Mouse (Mus musculus) small intestine, adult 2 months (tissue): Measurements from ENCODE around the gene Camkk2. TPM values are rescaled to one million over a fixed set of nuclear protein-coding genes. Genes with fewer than 3 reads are reported as not detected.
A peak's percentile ranks its signal among the peaks of the same experiment; 100 is the strongest.

Experiments
- H3K27ac ChIP-seq: fragments of 200-500 bp; 2 replicates; pipeline ENCODE4 v1.5.1; 2012; ENCODE audit warnings: low read depth, low read length, control low read depth, inconsistent platforms; ENCODE audit not compliant: insufficient read depth
- H3K27me3 ChIP-seq: fragments of 200-500 bp; 2 replicates; pipeline ENCODE4 v1.6.1; 2012; ENCODE audit warnings: mild to moderate bottlenecking, moderate library complexity, low read length, inconsistent platforms; ENCODE audit not compliant: control insufficient read depth, insufficient read depth
- H3K36me3 ChIP-seq: fragments of 200-500 bp; 2 replicates; pipeline ENCODE4 v1.6.1; 2012; ENCODE audit warnings: mild to moderate bottlenecking, low read length, control low read depth, inconsistent platforms; ENCODE audit not compliant: control insufficient read depth, insufficient read depth
- H3K4me1 ChIP-seq: fragments of 200-500 bp; 2 replicates; pipeline ENCODE4 v1.6.1; 2012; ENCODE audit warnings: low read length, inconsistent platforms, mixed read lengths; ENCODE audit not compliant: control insufficient read depth, insufficient read depth, insufficient read length
- H3K4me3 ChIP-seq: fragments of 200-500 bp; 2 replicates; pipeline ENCODE4 v1.5.1; 2012; ENCODE audit warnings: low read depth, mild to moderate bottlenecking, control low read depth, inconsistent platforms, low read length, moderate library complexity
- CTCF ChIP-seq: fragments of 200-500 bp; IDR thresholded peaks from 2 replicates; pipeline ENCODE4 v1.5.1; 2012; ENCODE audit warnings: low read depth, mild to moderate bottlenecking, control low read depth, inconsistent platforms, low read length, moderate library complexity, mixed read lengths; ENCODE audit not compliant: insufficient replicate concordance, insufficient read length; ENCODE audit errors: extremely low read depth
- POLR2A ChIP-seq: fragments of 200-500 bp; IDR thresholded peaks from 2 replicates; pipeline ENCODE4 v1.6.1; 2012; ENCODE audit warnings: low read depth, mild to moderate bottlenecking, control low read depth, inconsistent platforms, low read length, moderate library complexity
- WGBS: fragments of 180-500 bp; shearing (Covaris S2); methylation state at CpG from one replicate; pipeline ENCODE4 v1.1.7; 2018; 5-methylcytosine and 5-hydroxymethylcytosine counted together
- polyA plus RNA-seq: library from polyadenylated mRNA; depleted of rRNA; stranded (reverse); fragments of >200 nt; gene quantifications from 2 replicates; pipeline ENCODE4 v1.2.3, GENCODE M21; 2012

The Camkk2 gene
- polyA plus RNA-seq, 1 experiment: 6.8 TPM

- H3K27me3 ChIP-seq: no peaks in the 10 kb centered on the region
- no peak overlapping the region for H3K27ac ChIP-seq
- no peaks in the 10 kb centered on the region for H3K4me1 ChIP-seq
- H3K4me3 ChIP-seq: no peak overlapping the region
- peaks cover 38% of the 10 kb centered on the region for H3K36me3 ChIP-seq
- 78% methylated on average over 3 of the region's 3 CpGs for WGBS
- no peak for TF ChIP-seq CTCF
Observed at GRCm38 (mm10) chr5:122812699-122813098, 33.5 kb upstream of the Camkk2 start.

DNA sequence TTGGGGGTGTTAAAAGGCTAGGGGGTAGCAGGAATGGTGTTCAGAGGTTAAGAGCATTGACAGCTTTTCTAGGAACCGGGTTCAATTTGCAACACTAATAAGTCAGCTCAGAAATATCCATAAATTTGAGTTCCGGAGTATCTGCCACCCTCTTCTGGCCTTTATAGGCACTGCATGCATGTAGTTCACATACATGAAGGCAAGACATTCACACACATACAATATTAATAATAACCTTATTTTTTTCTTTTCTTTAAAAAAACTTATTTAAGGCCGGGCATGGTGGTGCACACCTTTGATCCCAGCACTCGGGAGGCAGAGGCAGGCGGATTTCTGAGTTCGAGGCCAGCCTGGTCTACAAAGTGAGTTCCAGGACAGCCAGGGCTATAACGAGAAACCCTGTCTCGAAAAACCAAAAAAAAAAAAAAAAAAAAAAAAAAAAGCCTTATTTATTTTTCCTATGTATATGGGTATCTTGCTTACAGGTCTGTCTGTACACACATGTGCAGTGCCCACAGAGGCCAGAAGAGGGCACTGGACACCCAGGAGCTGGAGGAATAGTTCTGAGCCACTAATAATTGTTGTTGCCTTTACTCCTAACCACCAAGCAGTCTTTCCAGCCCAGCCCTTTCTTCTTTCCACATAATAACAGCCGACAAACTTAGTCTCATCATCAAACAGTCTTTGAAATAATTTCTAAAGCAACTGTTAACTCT lies 32.3 kb upstream of the Camkk2 start:
- H3K27ac ChIP-seq: no peak overlapping the region
- H3K36me3 ChIP-seq: peaks cover 36% of the 10 kb centered on the region
- H3K27me3 ChIP-seq: no peaks in the 10 kb centered on the region
- no peak overlapping the region for H3K4me3 ChIP-seq
- TF ChIP-seq CTCF (peak; percentile 77; the same call in 1 of the 2 replicates), POLR2A (no peak)
- 81% methylated on average over 9 of the region's 9 CpGs for WGBS
- no peaks in the 10 kb centered on the region for H3K4me1 ChIP-seq

GRCm38 (mm10) chr5:122805503-122805902 lies 26.3 kb upstream of the Camkk2 start:
- TF ChIP-seq CTCF (no peak), POLR2A (no peak)
- Histone ChIP-seq H3K36me3 (peaks cover 32% of the 10 kb centered on the region), H3K4me1 (peaks cover 13% of the 10 kb centered on the region), H3K4me3 (no peak overlapping the region), H3K27ac (no peak overlapping the region), H3K27me3 (no peaks in the 10 kb centered on the region)
- WGBS: 62% methylated on average over 3 of the region's 3 CpGs

- H3K27ac ChIP-seq: peak overlapping the region; percentile 23; the same call in 1 of the 2 replicates
- TF ChIP-seq POLR2A (no peak), CTCF (0 out of 2 replicates have a peak, but pooled peaks have one; percentile 8)
- peaks cover 34% of the 10 kb centered on the region for H3K36me3 ChIP-seq
- 37% methylated on average over 9 of the region's 9 CpGs for WGBS
- H3K4me3 ChIP-seq: no peak overlapping the region
- no peaks in the 10 kb centered on the region for H3K27me3 ChIP-seq
- peaks cover 34% of the 10 kb centered on the region for H3K4me1 ChIP-seq
Observed at GRCm38 (mm10) chr5:122802706-122803105, 23.5 kb upstream of the Camkk2 start.

GRCm38 (mm10) chr5:122801684-122802083 lies 22.5 kb upstream of the Camkk2 start:
- 74% methylated on average over 8 of the region's 8 CpGs for WGBS
- peak overlapping the region; percentile 10; the same call in 1 of the 2 replicates for H3K27ac ChIP-seq
- H3K36me3 ChIP-seq: peaks cover 33% of the 10 kb centered on the region
- no peak overlapping the region for H3K4me3 ChIP-seq
- no peaks in the 10 kb centered on the region for H3K27me3 ChIP-seq
- peaks cover 36% of the 10 kb centered on the region for H3K4me1 ChIP-seq
- TF ChIP-seq CTCF (no peak), POLR2A (no peak)

DNA sequence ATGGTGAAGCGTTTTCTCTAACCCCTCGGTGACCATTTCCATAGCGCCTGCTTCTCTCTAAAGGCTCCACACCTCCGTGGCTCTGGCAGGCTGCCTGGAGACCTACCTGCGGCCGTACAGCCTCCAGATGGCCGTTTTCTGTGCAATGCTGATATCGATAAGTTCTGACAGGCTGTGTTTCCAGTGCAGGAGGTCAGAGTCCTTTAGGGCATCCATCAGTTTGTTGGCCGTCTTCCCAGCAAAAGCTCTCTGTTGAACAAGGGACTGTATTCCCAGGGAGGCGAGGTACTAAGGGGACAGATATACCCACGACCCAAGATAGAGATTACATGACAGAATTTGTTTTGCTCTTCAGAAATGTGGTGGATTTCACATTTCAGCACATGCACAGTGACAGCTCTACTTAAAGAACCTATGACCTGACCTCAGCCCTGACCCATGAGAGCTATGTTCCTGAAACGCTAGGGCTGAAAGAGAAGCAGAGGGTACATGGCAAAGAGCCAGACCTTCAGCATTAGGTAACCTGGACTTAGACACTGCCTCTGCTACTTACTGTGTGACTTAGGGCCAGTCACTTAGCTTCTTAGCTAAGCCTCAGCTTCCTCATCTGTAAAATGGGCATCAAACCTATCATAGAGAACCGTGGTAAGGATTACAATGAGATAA lies 21.3 kb upstream of the Camkk2 start:
- peaks cover 27% of the 10 kb centered on the region for H3K36me3 ChIP-seq
- no peaks in the 10 kb centered on the region for H3K27me3 ChIP-seq
- 24% methylated on average over 13 of the region's 13 CpGs for WGBS
- H3K4me3 ChIP-seq: no peak overlapping the region
- no peak for TF ChIP-seq POLR2A
- TF ChIP-seq CTCF: no peak
- peaks cover 36% of the 10 kb centered on the region for H3K4me1 ChIP-seq
- peak overlapping the region; percentile 66 for H3K27ac ChIP-seq

DNA sequence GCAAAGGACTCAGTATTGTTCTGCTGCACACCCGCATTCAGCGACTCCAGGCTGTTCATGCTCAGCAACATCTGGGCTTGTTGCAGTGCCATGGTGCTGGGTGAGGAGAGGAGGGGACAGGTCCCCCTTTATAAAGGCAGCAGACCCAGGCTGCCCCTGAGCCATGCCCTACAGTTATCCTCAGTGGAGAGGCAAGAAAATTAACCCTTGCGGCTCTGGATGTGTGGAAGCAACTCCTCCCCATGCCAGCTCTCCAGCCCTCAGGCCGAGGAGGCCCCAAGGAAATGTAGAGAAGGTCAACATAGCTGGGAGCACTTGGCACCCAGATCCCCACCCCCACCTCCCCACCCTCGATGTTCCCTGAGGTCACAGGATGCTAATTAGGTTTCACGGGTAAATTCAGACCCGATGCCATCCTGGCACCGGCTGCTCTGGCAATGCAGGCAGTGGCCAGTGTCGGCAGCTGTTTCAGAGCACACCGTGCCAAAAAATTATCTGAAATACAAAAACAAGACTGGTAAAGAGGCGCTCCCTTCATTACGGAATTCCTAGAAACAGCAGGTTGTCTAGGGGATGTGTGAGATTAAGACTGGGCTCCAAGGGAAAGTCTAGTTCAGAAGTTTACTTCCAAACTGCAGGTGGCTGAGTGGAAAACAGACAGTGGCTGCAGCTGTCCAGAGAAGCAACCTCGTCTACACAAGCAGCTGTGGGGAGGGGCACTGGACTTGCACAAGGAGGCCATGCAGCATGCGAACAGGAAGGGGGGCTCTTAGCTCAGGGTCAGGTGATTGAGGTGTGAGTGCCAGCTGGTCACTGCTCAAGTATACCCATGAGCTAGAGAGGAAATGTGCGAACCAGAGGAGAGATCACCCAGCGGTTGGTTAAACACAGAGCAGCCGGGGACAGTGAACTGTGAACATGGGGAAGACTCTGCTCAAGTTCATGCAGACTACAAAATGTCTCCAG lies 20.5 kb upstream of the Camkk2 start:
- H3K36me3 ChIP-seq: peaks cover 21% of the 10 kb centered on the region
- peaks cover 36% of the 10 kb centered on the region for H3K4me1 ChIP-seq
- peak overlapping the region; percentile 66 for H3K27ac ChIP-seq
- no peak overlapping the region for H3K4me3 ChIP-seq
- H3K27me3 ChIP-seq: no peaks in the 10 kb centered on the region
- TF ChIP-seq POLR2A: no peak
- no peak for TF ChIP-seq CTCF
- 25% methylated on average over 17 of the region's 17 CpGs for WGBS
